Mouse (Mus musculus) ovary, postnatal 10 days (tissue): ENCODE measurements around the gene Zdhhc12.
"Not testable (repeated sequence)": the region's sequence is repeated elsewhere in the genome, so short reads cannot be mapped to it uniquely, and the experiment has no call there.

ENCODE experiments used
- DNase-seq: peaks from one replicate; pipeline ENCODE4 v3.0.0; 2022; ENCODE audit warnings: low spot score

Gene Zdhhc12

GRCm38 (mm10) chr2:30093471-30094207 lies at the start of gene Zdhhc12:
Gene Zdhhc12 (minus strand): TSS chr2:30093648.
- peak; percentile 77 for DNase-seq

GRCm38 (mm10) chr2:30140021-30140420 lies 46.6 kb upstream of the Zdhhc12 start:
- not testable (repeated sequence) for DNase-seq

- no peak for DNase-seq
Measured at GRCm38 (mm10) chr2:30136458-30136857, 43.0 kb upstream of the Zdhhc12 start.

GRCm38 (mm10) chr2:30134928-30135620 lies 41.6 kb upstream of the Zdhhc12 start:
- no peak for DNase-seq

GRCm38 (mm10) chr2:30134378-30134711 lies 40.9 kb upstream of the Zdhhc12 start:
- no peak for DNase-seq

GRCm38 (mm10) chr2:30133613-30134377 lies 40.3 kb upstream of the Zdhhc12 start, which contains the start of gene Tbc1d13:
Gene Tbc1d13 (plus strand): TSS chr2:30133746.
- DNase-seq = peak; percentile 98

GRCm38 (mm10) chr2:30132801-30133612 lies 39.6 kb upstream of the Zdhhc12 start:
- no peak for DNase-seq

GRCm38 (mm10) chr2:30131240-30131639 lies 37.8 kb upstream of the Zdhhc12 start:
- not testable (repeated sequence) for DNase-seq

GRCm38 (mm10) chr2:30130156-30130555 lies 36.7 kb upstream of the Zdhhc12 start:
- no peak for DNase-seq

- DNase-seq = no peak
Measured at GRCm38 (mm10) chr2:30128789-30129188, 35.3 kb upstream of the Zdhhc12 start.

GRCm38 (mm10) chr2:30124472-30125274 lies 31.2 kb upstream of the Zdhhc12 start, which contains the start of gene Zer1:
Gene Zer1 (minus strand): TSS chr2:30124585.
- DNase-seq = peak; percentile 87

GRCm38 (mm10) chr2:30123729-30124471 lies 30.5 kb upstream of the Zdhhc12 start:
- no peak for DNase-seq

GRCm38 (mm10) chr2:30122766-30123165 lies 29.3 kb upstream of the Zdhhc12 start:
- no peak for DNase-seq

- DNase-seq = no peak
Measured at GRCm38 (mm10) chr2:30120269-30120668, 26.8 kb upstream of the Zdhhc12 start.

GRCm38 (mm10) chr2:30119641-30120051 lies 26.2 kb upstream of the Zdhhc12 start:
- no peak for DNase-seq

- DNase-seq = no peak
Measured at GRCm38 (mm10) chr2:30112564-30112963, 19.1 kb upstream of the Zdhhc12 start.

- no peak for DNase-seq
Measured at GRCm38 (mm10) chr2:30111500-30111899, 18.1 kb upstream of the Zdhhc12 start.

GRCm38 (mm10) chr2:30108260-30108659 lies 14.8 kb upstream of the Zdhhc12 start:
- DNase-seq = no peak

GRCm38 (mm10) chr2:30107646-30108045 lies 14.2 kb upstream of the Zdhhc12 start:
- no peak for DNase-seq

- DNase-seq = no peak
Measured at GRCm38 (mm10) chr2:30106364-30106763, 12.9 kb upstream of the Zdhhc12 start.
